Mouse (Mus musculus) liver, embryonic 14.5 days (tissue): ENCODE data around the gene Khdc1c. TPM values are rescaled to one million over a fixed set of nuclear protein-coding genes. Genes with fewer than 3 reads are reported as not detected.
A peak's percentile ranks its signal among the peaks of the same experiment; 100 is the strongest.

ENCODE experiments used
- ATAC-seq: fragments of 200-750 bp; cut with Nextera tagmentation; 2 replicates; pipeline ENCODE4 v1.8.0; 2017; ENCODE audit warnings: moderate number of reproducible peaks, mild to moderate bottlenecking, moderate library complexity; ENCODE audit not compliant: insufficient read depth
- DNase-seq, 3 experiments: peaks; one replicate each; pipeline ENCODE4 v3.0.0-alpha.2; 2012 to 2013; ENCODE audit warnings: low read depth in 3 of 3, low spot score in 3 of 3
- H3K27ac ChIP-seq: fragments of 300-500 bp; sonication (generic); 2 replicates; pipeline ENCODE4 v1.5.1; 2014; ENCODE audit warnings: moderate library complexity, mild to moderate bottlenecking, control low read depth, inconsistent platforms
- H3K27me3 ChIP-seq: fragments of 300-500 bp; sonication (generic); 2 replicates; pipeline ENCODE4 v1.6.1; 2014; ENCODE audit warnings: mild to moderate bottlenecking, low read length, moderate library complexity; ENCODE audit not compliant: control insufficient read depth, insufficient read depth
- H3K36me3 ChIP-seq: fragments of 300-500 bp; sonication (generic); replicated peaks from 2 replicates; pipeline ENCODE4 v1.6.1; 2014; ENCODE audit warnings: low read depth; ENCODE audit not compliant: control insufficient read depth, insufficient read depth
- H3K4me1 ChIP-seq, 2 experiments: fragments of 200-500 bp in 1 of 2; fragments of 300-500 bp in 1 of 2; sonication (generic) in 1 of 2; replicated peaks; 2 replicates each; pipeline ENCODE4 v1.6.1; 2012 to 2014; ENCODE audit warnings: antibody characterized with exemption in 1 of 2, inconsistent platforms in 1 of 2, low read length in 1 of 2; ENCODE audit not compliant: control insufficient read depth in 2 of 2, insufficient read depth in 2 of 2
- H3K4me2 ChIP-seq: fragments of 300-500 bp; sonication (generic); 2 replicates; pipeline ENCODE4 v1.6.1; 2014; ENCODE audit warnings: low read depth, mild to moderate bottlenecking, control low read depth, moderate library complexity
- H3K4me3 ChIP-seq, 2 experiments: fragments of 200-500 bp in 1 of 2; fragments of 300-500 bp in 1 of 2; sonication (generic) in 1 of 2; 2 replicates each; pipeline ENCODE4 v1.5.1; 2012 to 2014; ENCODE audit warnings: low read depth in 2 of 2, low read length in 2 of 2, mild to moderate bottlenecking in 2 of 2, control low read depth in 1 of 2, inconsistent platforms in 1 of 2, moderate library complexity in 1 of 2; ENCODE audit not compliant: insufficient read depth in 1 of 2
- H3K9ac ChIP-seq: fragments of 300-500 bp; sonication (generic); replicated peaks from 2 replicates; pipeline ENCODE4 v1.6.1; 2014; ENCODE audit warnings: mild to moderate bottlenecking, control low read depth, moderate library complexity
- H3K9me3 ChIP-seq: fragments of 300-500 bp; sonication (generic); 2 replicates; pipeline ENCODE4 v1.6.1; 2016; ENCODE audit warnings: low read length, mixed read lengths; ENCODE audit not compliant: control insufficient read depth
- CTCF ChIP-seq: IDR thresholded peaks from 2 replicates; pipeline ENCODE4 v1.5.1; 2016; ENCODE audit warnings: antibody characterized with exemption, low read depth, control low read depth
- EP300 ChIP-seq: IDR thresholded peaks from 2 replicates; pipeline ENCODE4 v1.6.1; 2016; ENCODE audit warnings: antibody characterized with exemption, low read depth
- WGBS: fragments of 180-500 bp; shearing (Covaris S2); extraction: QIAGEN DNeasy Blood & Tissue Kit; methylation state at CpG from one replicate; pipeline ENCODE4 v1.1.7; 2014; ENCODE audit not compliant: insufficient replicate concordance; 5-methylcytosine and 5-hydroxymethylcytosine counted together
- polyA plus RNA-seq, 2 experiments: library from polyadenylated mRNA; depleted of rRNA in 1 of 2; stranded (reverse) in 1 of 2; unstranded in 1 of 2; fragments of >200 nt; fragmentation: Nextera tagmentation in 1 of 2; extraction: Ambion mirVana in 1 of 2; gene quantifications; 2 replicates each; pipeline versions ENCODE4 v1.2.1 to v1.2.3; 2012 to 2014

Gene Khdc1c
- polyA plus RNA-seq, 2 experiments, result not detected

DNA sequence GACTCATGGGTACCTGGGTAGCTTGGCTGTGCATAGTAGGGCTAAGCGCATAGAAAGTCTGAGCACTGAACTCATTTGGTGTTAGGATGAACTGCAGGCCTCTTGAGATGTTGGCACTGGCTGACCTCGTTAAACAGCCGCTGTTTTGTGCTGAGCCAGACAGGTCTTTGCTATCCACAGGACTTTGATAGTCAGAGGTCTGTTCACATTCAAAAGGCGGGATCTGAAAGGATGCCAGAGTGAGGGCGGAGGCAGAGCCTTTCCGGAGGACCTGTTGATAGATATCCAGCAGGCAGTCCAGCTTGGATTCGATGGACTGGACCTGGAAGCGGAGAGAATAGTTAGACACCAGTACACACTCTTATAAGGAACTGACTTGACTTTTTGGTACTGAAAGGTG lies 34.7 kb downstream of the Khdc1c start:
- no peaks in the 10 kb centered on the region for H3K36me3 ChIP-seq
- H3K9ac ChIP-seq, result no peak overlapping the region
- no peaks in the 10 kb centered on the region for H3K9me3 ChIP-seq
- H3K27me3 ChIP-seq, result no peaks in the 10 kb centered on the region
- TF ChIP-seq EP300 (no peak), CTCF (no peak)
- H3K4me3 ChIP-seq, result no peak overlapping the region
- no peak overlapping the region for H3K27ac ChIP-seq
- no peak for DNase-seq
- ATAC-seq, result no peak
- H3K4me2 ChIP-seq, result no peak overlapping the region
- WGBS, result 71% methylated on average over 8 of the region's 8 CpGs
- no peaks in the 10 kb centered on the region for H3K4me1 ChIP-seq

DNA sequence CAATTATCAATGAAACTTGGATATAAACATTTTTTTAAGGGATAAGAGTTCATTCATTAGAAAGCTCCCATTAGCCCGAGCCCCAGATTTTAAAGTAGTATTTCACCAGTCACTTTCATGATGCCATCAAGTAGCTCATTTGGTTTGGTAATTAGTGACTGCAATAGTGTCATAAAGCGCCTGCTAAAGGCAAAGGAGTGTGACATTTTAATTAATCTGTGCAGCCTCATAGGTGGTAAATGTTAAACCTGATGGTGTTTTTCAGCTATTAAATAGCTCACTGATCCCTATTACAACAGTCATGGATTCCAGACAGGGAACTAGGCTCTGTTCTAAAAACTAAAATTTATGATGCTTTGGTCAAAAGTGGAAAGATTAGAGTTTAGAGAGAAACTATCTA lies 39.1 kb downstream of the Khdc1c start:
- Histone ChIP-seq H3K27ac (no peak overlapping the region), H3K27me3 (no peaks in the 10 kb centered on the region), H3K9ac (no peak overlapping the region), H3K4me3 (no peak overlapping the region), H3K4me1 (no peaks in the 10 kb centered on the region), H3K36me3 (no peaks in the 10 kb centered on the region), H3K9me3 (no peaks in the 10 kb centered on the region), H3K4me2 (no peak overlapping the region)
- TF ChIP-seq EP300 (no peak), CTCF (no peak)
- ATAC-seq, result no peak
- DNase-seq, result no peak
- 50% methylated on average over 2 of the region's 2 CpGs for WGBS

- no peak overlapping the region for H3K27ac ChIP-seq
- H3K27me3 ChIP-seq, result no peaks in the 10 kb centered on the region
- DNase-seq, result peak; percentile 3 to 7 (median 7)
- H3K4me1 ChIP-seq, result no peaks in the 10 kb centered on the region
- no peak overlapping the region for H3K9ac ChIP-seq
- TF ChIP-seq EP300 (no peak), CTCF (peak; percentile 56)
- H3K9me3 ChIP-seq, result no peaks in the 10 kb centered on the region
- WGBS, result 61% methylated on average over 18 of the region's 18 CpGs
- ATAC-seq, result no peak
- H3K36me3 ChIP-seq, result no peaks in the 10 kb centered on the region
- no peak overlapping the region for H3K4me2 ChIP-seq
- no peak overlapping the region for H3K4me3 ChIP-seq
Measured at GRCm38 (mm10) chr1:21411331-21412196, 43.4 kb downstream of the Khdc1c start.

DNA sequence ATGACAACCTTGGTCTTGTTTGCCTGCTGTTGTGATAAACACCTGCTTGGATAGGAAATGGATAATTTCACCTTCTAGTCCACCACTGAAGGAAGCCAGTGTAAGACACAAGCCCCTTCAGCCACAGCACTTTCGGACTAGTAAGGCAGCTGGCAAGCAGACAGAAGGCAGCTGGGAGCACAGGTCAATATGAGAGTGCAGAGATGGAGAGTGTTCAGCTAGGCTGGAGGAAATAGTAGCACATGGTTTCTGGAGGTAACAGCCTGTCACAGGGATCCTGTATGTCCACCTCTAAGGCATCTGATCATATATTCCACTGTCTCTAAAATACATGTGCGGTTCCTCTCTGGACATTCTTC lies 44.0 kb downstream of the Khdc1c start:
- 51% methylated on average over 2 of the region's 2 CpGs for WGBS
- H3K27me3 ChIP-seq, result no peaks in the 10 kb centered on the region
- no peak overlapping the region for H3K27ac ChIP-seq
- H3K4me1 ChIP-seq, result no peaks in the 10 kb centered on the region
- no peak for ATAC-seq
- no peaks in the 10 kb centered on the region for H3K9me3 ChIP-seq
- no peak overlapping the region for H3K4me2 ChIP-seq
- no peak overlapping the region for H3K4me3 ChIP-seq
- DNase-seq, result no peak
- H3K36me3 ChIP-seq, result no peaks in the 10 kb centered on the region
- TF ChIP-seq CTCF (no peak), EP300 (no peak)
- H3K9ac ChIP-seq, result no peak overlapping the region

DNA sequence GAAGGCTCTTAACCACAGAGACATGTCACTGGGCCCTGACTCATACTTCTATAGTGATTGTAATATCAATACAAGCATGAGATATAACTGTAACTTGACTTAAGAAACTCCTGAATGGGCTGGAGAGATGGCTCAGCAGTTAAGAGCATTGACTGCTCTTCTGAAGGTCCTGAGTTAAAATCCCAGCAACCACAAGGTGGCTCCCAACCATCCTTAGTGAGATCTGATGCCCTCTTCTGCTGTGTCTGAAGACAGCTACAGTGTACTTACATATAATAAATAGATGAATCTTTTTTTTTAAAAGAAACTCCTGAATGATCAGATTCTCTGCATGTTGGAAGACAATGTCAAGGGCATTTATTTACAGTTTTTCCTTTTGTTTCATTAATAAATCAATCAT lies 51.2 kb downstream of the Khdc1c start:
- Histone ChIP-seq H3K36me3 (no peaks in the 10 kb centered on the region), H3K9me3 (no peaks in the 10 kb centered on the region), H3K9ac (no peak overlapping the region), H3K4me3 (no peak overlapping the region), H3K27ac (no peak overlapping the region), H3K27me3 (no peaks in the 10 kb centered on the region), H3K4me2 (no peak overlapping the region), H3K4me1 (no peaks in the 10 kb centered on the region)
- ATAC-seq, result no peak
- TF ChIP-seq EP300 (no peak), CTCF (no peak)
- no peak for DNase-seq

Other genes starting within 250 kb of the Khdc1c start
- 2.4 and 2.7 TPM in 2 replicates for gene Tmem14a, start 149.8 kb upstream of the Khdc1c start, polyA plus RNA-seq (2012; rRNA removed)
- gene Tmem14a, start 149.8 kb upstream of the Khdc1c start, polyA plus RNA-seq (2014; fragmentation: Nextera tagmentation; extraction: Ambion mirVana), result 2.9 and 4.0 TPM in 2 replicates
- 25.8 and 45.0 TPM in 2 replicates for gene Gsta3, start 127.7 kb upstream of the Khdc1c start, polyA plus RNA-seq (2012; rRNA removed)
- 49.6 and 52.1 TPM in 2 replicates for gene Gsta3, start 127.7 kb upstream of the Khdc1c start, polyA plus RNA-seq (2014; fragmentation: Nextera tagmentation; extraction: Ambion mirVana)
- gene Khdc1a, start 18.7 kb upstream of the Khdc1c start, polyA plus RNA-seq (2012; rRNA removed), result not detected in 2 replicates
- not detected in 2 replicates for gene Khdc1a, start 18.7 kb upstream of the Khdc1c start, polyA plus RNA-seq (2014; fragmentation: Nextera tagmentation; extraction: Ambion mirVana)
- not detected in 2 replicates for gene Khdc1b, start 15.2 kb downstream of the Khdc1c start, polyA plus RNA-seq (2012; rRNA removed)
- gene Khdc1b, start 15.2 kb downstream of the Khdc1c start, polyA plus RNA-seq (2014; fragmentation: Nextera tagmentation; extraction: Ambion mirVana), result not detected in 2 replicates